Mouse (Mus musculus) ovary, adult 2 months (tissue): ENCODE data around the gene Olfr705. TPM values are rescaled to one million over a fixed set of nuclear protein-coding genes. Genes with fewer than 3 reads are reported as not detected.

Experiments used
- polyA plus RNA-seq: library from polyadenylated mRNA; depleted of rRNA; stranded (reverse); fragments of >200 nt; gene quantifications from 2 replicates; pipeline ENCODE4 v1.2.3, GENCODE M21; 2012; rRNA removed

The Olfr705 gene
- not detected in 2 replicates for polyA plus RNA-seq

DNA sequence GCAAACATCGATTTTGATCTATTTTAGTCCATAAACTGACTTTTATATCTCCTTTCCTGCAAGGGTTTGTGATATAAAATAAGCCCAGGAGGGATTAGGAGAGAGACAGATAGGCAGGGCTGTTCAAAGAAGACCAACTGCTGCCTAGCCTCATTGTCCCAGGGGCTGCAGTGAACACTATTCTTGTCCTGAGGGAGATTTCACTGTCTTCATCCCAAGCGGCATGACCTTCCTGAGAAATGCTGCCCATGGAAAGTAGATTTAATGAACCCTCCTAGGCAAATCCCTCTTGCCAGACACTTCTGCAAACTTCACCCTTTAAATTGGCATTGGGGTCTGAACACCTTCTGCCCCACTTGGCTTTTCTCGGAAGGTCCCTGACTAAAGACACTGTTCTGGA is at the start of gene Olfr705:
Gene Olfr705 (minus strand): TSS at position 101 of the 400 bp plus-strand sequence.

DNA sequence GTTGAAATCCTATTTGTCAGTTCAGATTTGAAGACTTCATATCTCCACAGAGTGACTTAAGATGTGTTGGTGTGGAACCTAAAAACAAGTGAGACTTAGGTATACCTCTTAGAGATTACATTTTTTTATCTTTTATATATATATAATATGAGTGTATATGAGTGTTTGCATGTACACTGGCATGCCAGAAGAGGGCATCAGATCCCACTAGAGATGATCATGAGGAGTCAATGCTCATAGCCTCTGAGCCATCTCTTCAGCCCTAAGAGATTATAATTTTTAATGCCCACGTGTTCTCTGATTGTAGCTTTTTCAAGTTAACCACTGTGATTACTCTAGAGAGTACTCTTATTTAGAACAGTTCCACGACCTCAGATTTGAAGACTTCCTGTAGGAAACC is 31.0 kb upstream of the Olfr705 start, which contains the start of gene Olfr1532-ps1:
Gene Olfr1532-ps1 (plus strand): TSS at position 326 of the 400 bp plus-strand sequence.

DNA sequence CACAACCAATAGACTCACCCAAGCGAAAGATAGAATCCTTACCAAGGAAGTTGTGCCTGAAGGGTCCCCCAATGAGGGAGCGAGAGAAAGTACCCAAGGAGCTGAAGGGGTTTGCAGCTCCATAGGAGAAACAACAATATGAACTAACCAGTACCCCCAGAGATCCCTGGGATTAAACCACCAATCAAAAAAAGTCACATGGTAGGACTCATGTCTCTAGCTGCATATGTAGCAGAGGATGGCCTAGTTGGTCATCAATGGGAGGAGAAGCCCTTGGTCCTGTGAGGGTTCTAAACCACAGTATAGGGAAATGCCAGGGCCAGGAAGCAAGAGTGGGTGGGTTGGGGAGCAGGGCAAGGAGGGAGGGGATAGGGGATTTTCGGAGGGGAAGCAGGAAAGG is 24.4 kb upstream of the Olfr705 start, which contains the start of gene Olfr707:
Gene Olfr707 (minus strand): TSS at position 101 of the 400 bp plus-strand sequence.

DNA sequence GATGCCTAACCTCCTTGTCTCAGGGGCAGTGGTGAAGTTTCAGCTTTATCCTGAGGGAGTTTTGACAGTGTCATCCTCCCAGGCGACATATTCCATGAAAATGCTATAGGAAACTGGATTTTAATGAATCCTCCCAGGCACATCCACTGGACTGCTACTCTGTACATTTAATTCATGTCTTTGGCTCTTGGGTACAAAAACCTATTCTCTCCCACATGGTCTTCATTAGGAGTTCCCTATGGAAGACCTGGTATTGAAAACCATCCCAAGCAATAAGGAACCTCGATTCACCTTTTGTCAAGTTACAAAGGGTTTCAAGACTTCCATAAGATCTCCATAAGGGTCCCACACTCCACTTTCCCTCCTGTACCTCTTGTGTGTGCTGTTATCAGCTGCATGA is 11.4 kb upstream of the Olfr705 start, which contains the start of gene Olfr706:
Gene Olfr706 (minus strand): TSS at position 101 of the 400 bp plus-strand sequence.

DNA sequence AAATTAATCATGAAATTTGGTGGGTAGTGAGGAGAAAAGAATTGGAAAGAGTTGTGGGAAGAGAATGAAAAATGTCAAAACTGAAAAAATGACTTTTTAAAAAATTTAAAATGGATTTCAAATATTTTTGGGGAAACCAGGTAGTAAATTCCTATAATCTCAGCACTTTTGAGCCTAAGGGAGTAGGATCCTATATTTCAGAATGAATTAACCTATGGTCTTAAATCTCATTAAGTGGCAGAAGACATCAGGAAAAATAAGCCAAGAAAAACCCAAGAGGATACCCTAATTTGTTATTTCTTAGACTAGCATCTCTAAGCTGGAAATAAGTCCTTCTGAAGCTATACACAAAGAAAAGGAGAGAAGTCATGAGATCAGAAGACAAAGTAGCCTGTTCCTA is 13.8 kb downstream of the Olfr705 start, which contains the start of gene Olfr704:
Gene Olfr704 (plus strand): TSS at position 301 of the 400 bp plus-strand sequence.

DNA sequence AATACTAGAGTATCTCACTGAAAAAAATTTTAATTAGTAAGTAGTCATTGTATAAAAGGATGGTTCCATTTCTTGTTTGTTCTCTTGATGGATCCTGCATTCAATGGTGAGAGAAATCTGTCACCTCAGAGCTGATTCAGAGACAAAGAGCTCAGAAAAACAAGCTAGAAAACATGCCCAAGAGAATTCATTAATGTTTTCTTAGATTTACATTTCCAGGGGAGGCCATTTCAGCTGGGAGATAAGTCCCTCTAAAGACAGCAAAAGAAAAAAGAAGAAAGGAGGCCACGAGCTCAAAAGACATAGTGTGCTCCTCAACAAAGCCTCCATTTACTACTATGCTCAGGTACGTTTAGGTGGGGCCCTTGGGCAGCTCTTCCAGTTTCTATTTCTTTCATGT is 33.6 kb downstream of the Olfr705 start, which contains the start of gene Olfr703:
Gene Olfr703 (plus strand): TSS at position 301 of the 400 bp plus-strand sequence.

DNA sequence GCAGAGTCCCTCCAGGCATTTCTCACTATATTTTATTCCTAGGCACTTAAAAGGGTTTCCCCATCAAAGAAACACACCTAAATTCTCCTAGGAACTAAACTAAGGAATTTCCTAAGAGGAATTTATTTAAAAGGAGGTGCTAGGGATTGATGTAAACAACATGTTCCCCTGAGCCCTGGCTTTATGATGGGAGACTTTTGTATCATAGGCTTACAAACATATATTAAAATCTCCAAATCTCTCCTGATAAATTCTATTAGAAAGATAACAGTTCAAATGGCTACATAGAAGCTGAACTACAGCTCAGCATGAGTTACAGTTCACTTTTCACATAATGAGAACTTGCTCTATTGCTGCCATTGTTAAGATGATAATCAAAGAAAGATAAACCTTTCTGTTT is 42.9 kb downstream of the Olfr705 start, which contains the start of gene Olfr702:
Gene Olfr702 (minus strand): TSS at position 101 of the 400 bp plus-strand sequence.

Other genes starting within 250 kb of the Olfr705 start
- not detected in 2 replicates for gene Olfr693, start 196.3 kb downstream of the Olfr705 start, polyA plus RNA-seq
- not detected in 2 replicates for gene Olfr694, start 185.1 kb downstream of the Olfr705 start, polyA plus RNA-seq
- not detected in 2 replicates for gene Olfr695, start 160.5 kb downstream of the Olfr705 start, polyA plus RNA-seq
- gene Olfr697, start 134.4 kb downstream of the Olfr705 start, polyA plus RNA-seq, result not detected in 2 replicates
- not detected in 2 replicates for gene Olfr698, start 121.5 kb downstream of the Olfr705 start, polyA plus RNA-seq
- not detected in 2 replicates for gene Olfr699, start 83.7 kb downstream of the Olfr705 start, polyA plus RNA-seq
- gene Olfr700, start 68.1 kb downstream of the Olfr705 start, polyA plus RNA-seq, result not detected in 2 replicates
- 0.15 TPM in 1 of 2 replicates, not detected in the other for gene Olfr701, start 62.8 kb downstream of the Olfr705 start, polyA plus RNA-seq
- not detected in 2 replicates for gene Olfr702, start 43.0 kb downstream of the Olfr705 start, polyA plus RNA-seq
- not detected in 2 replicates for gene Olfr703, start 33.5 kb downstream of the Olfr705 start, polyA plus RNA-seq
- gene Olfr704, start 13.7 kb downstream of the Olfr705 start, polyA plus RNA-seq, result not detected in 2 replicates
- gene Olfr706, start 11.3 kb upstream of the Olfr705 start, polyA plus RNA-seq, result not detected in 2 replicates
- not detected in 2 replicates for gene Olfr707, start 24.4 kb upstream of the Olfr705 start, polyA plus RNA-seq
- gene Olfr1532-ps1, start 31.1 kb upstream of the Olfr705 start, polyA plus RNA-seq, result not detected in 2 replicates
- not detected in 2 replicates for gene Olfr709-ps1, start 55.3 kb upstream of the Olfr705 start, polyA plus RNA-seq
- not detected in 2 replicates for gene Olfr710, start 71.4 kb upstream of the Olfr705 start, polyA plus RNA-seq
- not detected in 2 replicates for gene Olfr6, start 87.0 kb upstream of the Olfr705 start, polyA plus RNA-seq
- not detected in 2 replicates for gene Olfr711, start 98.6 kb upstream of the Olfr705 start, polyA plus RNA-seq
- not detected in 2 replicates for gene Olfr2, start 129.2 kb upstream of the Olfr705 start, polyA plus RNA-seq
- not detected in 2 replicates for gene Olfr713, start 154.3 kb upstream of the Olfr705 start, polyA plus RNA-seq
- not detected in 2 replicates for gene Olfr714, start 194.1 kb upstream of the Olfr705 start, polyA plus RNA-seq
- not detected in 2 replicates for gene Olfr17, start 216.3 kb upstream of the Olfr705 start, polyA plus RNA-seq
- not detected in 2 replicates for gene Olfr715b, start 233.5 kb upstream of the Olfr705 start, polyA plus RNA-seq